In genomic region chr5:39636090-39636489, GRCm38 (mm10) we compare ENCODE assay signal across 26 mouse cellular contexts.
"Had no signal": no experiment of that assay in that cellular context is flagged by ENCODE, and none has a peak within 500 bp of the region (broad histone marks: within the 10 kb centered on the region; RNA-seq: fewer than 3 reads in every experiment).

No protein-coding gene starts in this region.

- ATAC-seq: hindbrain, postnatal 0 days; intestine, embryonic 16.5 days; liver, embryonic 12.5 days had no signal

- H3K9ac ChIP-seq: heart, embryonic 13.5 days; heart, embryonic 15.5 days; hindbrain, embryonic 13.5 days; hindbrain, embryonic 15.5 days; kidney, embryonic 15.5 days; limb, embryonic 13.5 days; limb, embryonic 15.5 days; liver, embryonic 12.5 days had no signal

- DNase-seq: gastrocnemius, adult 2 months; gastrocnemius, postnatal 10 days; gastrocnemius, postnatal 25 days; heart, adult 2 months; heart, postnatal 14 days; heart, postnatal 36 days; kidney, adult 11 months; kidney, adult 2 months; kidney, adult 9 months; kidney, postnatal 14 days; kidney, postnatal 36 days; layer of hippocampus, adult 9-11 months; layer of hippocampus, postnatal 36 days; left cerebral cortex, postnatal 4 days had no signal

- H3K27me3 ChIP-seq: heart, embryonic 15.5 days; hindbrain, embryonic 13.5 days; hindbrain, embryonic 15.5 days; limb, embryonic 15.5 days; liver, embryonic 12.5 days had no signal

- H3K4me1 ChIP-seq: liver, embryonic 12.5 days had no signal

- H3K4me3 ChIP-seq: gastrocnemius, adult 2 months; heart, adult 2 months; heart, embryonic 13.5 days; heart, embryonic 15.5 days; hindbrain, embryonic 13.5 days; hindbrain, embryonic 15.5 days; kidney, embryonic 15.5 days; limb, embryonic 13.5 days; limb, embryonic 15.5 days; liver, embryonic 12.5 days had no signal

- H3K9me3 ChIP-seq: heart, embryonic 13.5 days; heart, embryonic 15.5 days; hindbrain, embryonic 13.5 days; hindbrain, embryonic 15.5 days; kidney, embryonic 15.5 days; limb, embryonic 13.5 days; limb, embryonic 15.5 days; liver, embryonic 12.5 days had no signal

- H3K36me3 ChIP-seq: heart, embryonic 13.5 days; heart, embryonic 15.5 days; hindbrain, embryonic 13.5 days; hindbrain, embryonic 15.5 days; kidney, embryonic 15.5 days; limb, embryonic 13.5 days; limb, embryonic 15.5 days; liver, embryonic 12.5 days had no signal

- H3K27ac ChIP-seq: gastrocnemius, adult 2 months; heart, adult 2 months; heart, embryonic 13.5 days; heart, embryonic 15.5 days; hindbrain, embryonic 13.5 days; hindbrain, embryonic 15.5 days; hindbrain, postnatal 0 days; kidney, embryonic 15.5 days; kidney, postnatal 0 days; limb, embryonic 13.5 days; limb, embryonic 15.5 days; liver, embryonic 12.5 days had no signal

- H3K4me2 ChIP-seq: heart, embryonic 11.5 days; heart, embryonic 13.5 days; heart, embryonic 15.5 days; hindbrain, embryonic 13.5 days; hindbrain, embryonic 15.5 days; kidney, embryonic 15.5 days; limb, embryonic 13.5 days; limb, embryonic 15.5 days; liver, embryonic 12.5 days had no signal
